Mouse (Mus musculus) embryonic fibroblast, embryonic 13.5 days (primary cell): ENCODE results near the gene Hist2h2be.

Experiments used
- CTCF ChIP-seq: IDR thresholded peaks from 2 replicates; pipeline ENCODE4 v1.5.1; 2011; ENCODE audit warnings: mild to moderate bottlenecking, control low read depth, low read length, moderate library complexity, borderline replicate concordance; ENCODE audit not compliant: insufficient read depth
- POLR2A ChIP-seq: IDR thresholded peaks from 2 replicates; pipeline ENCODE4 v1.6.1; 2011; ENCODE audit warnings: low read depth, mild to moderate bottlenecking, control low read depth, low read length, moderate library complexity

DNA sequence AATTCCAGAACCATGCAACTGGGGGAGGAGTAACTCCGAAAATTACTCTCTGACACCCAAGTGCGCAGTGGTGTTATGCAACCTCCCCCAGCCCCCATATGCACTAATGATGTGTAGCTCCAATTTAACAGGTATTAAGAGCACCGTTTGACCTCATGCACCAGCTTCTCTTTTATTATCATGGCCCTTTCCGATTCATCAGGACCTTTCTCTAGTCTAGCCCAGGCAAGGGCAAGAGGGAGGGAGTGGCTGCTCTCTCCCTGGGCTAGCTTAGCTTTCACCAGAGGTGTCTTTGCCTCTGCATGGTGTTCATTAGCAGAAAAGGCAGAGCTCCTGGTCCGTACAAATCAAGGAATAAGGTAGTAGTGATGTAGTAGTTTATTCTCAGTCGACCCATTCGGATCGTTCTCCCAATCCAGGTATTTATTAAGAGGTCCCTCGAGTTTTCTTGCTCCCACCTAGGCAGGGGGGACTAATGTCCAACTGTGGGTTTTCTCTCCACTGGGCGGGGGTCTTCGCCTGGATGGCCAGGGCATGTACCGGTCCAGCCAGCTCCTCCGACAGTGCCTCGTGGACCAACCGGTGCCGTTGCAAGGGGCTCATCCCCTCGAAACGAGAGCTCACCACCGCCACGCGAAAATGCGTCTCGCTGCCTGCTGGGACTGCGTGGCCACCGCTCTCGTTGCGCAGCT, 24.3 kb upstream of the Hist2h2be start:
- no peak for TF ChIP-seq CTCF
- no peak; the same call in 1 of the 2 replicates for TF ChIP-seq POLR2A
